Mouse (Mus musculus) MEL (cell line): ENCODE results near the gene Prkcb. TPM values are rescaled to one million over a fixed set of nuclear protein-coding genes. Genes with fewer than 3 reads are reported as not detected.

Experiments used
- DNase-seq: peaks from one replicate; pipeline ENCODE4 v3.0.0; 2011; ENCODE audit warnings: low read depth, low spot score
- H3K27ac ChIP-seq: 2 replicates; pipeline ENCODE4 v1.5.1; 2012; ENCODE audit warnings: low read depth, mild to moderate bottlenecking, control low read depth, low read length, moderate library complexity; ENCODE audit not compliant: control insufficient read depth
- H3K27me3 ChIP-seq, 2 experiments: fragments of 150-350 bp in 1 of 2; sonication (generic) in 1 of 2; 2 replicates each; pipeline ENCODE4 v1.6.1; 2012; ENCODE audit warnings: low read length in 2 of 2, mild to moderate bottlenecking in 2 of 2, improper control_type of control experiment in 1 of 2, moderate library complexity in 1 of 2; ENCODE audit not compliant: insufficient read depth in 2 of 2, control insufficient read depth in 1 of 2
- H3K36me3 ChIP-seq, 2 experiments: 2 replicates each; pipeline ENCODE4 v1.6.1; 2012 to 2014; ENCODE audit warnings: low read length in 2 of 2, improper control_type of control experiment in 1 of 2, inconsistent platforms in 1 of 2, mild to moderate bottlenecking in 1 of 2; ENCODE audit not compliant: insufficient read depth in 2 of 2, control insufficient read depth in 1 of 2
- H3K4me1 ChIP-seq, 2 experiments: fragments of 150-350 bp in 1 of 2; sonication (generic) in 1 of 2; 2 replicates each; pipeline ENCODE4 v1.6.1; 2012; ENCODE audit warnings: low read length in 2 of 2, improper control_type of control experiment in 1 of 2, mild to moderate bottlenecking in 1 of 2; ENCODE audit not compliant: insufficient read depth in 2 of 2, control insufficient read depth in 1 of 2
- H3K4me3 ChIP-seq, 2 experiments: fragments of 150-350 bp in 1 of 2; sonication (generic) in 1 of 2; 2 replicates each; pipeline ENCODE4 v1.5.1; 2012; ENCODE audit warnings: low read depth in 2 of 2, low read length in 2 of 2, mild to moderate bottlenecking in 2 of 2, moderate library complexity in 2 of 2, control low read depth in 1 of 2, improper control_type of control experiment in 1 of 2; ENCODE audit not compliant: control insufficient read depth in 1 of 2, insufficient read depth in 1 of 2
- H3K79me2 ChIP-seq: 2 replicates; pipeline ENCODE4 v1.6.1; 2012; ENCODE audit warnings: mild to moderate bottlenecking, low read length, moderate library complexity; ENCODE audit not compliant: control insufficient read depth, poor library complexity, insufficient read depth
- H3K9ac ChIP-seq: 2 replicates; pipeline ENCODE4 v1.6.1; 2012; ENCODE audit warnings: low read depth, mild to moderate bottlenecking, control low read depth, low read length, moderate library complexity; ENCODE audit not compliant: control insufficient read depth, poor library complexity, severe bottlenecking
- H3K9me3 ChIP-seq: fragments of 150-350 bp; sonication (generic); replicated peaks from 2 replicates; pipeline ENCODE4 v1.6.1; 2012; ENCODE audit warnings: mild to moderate bottlenecking, low read length, improper control_type of control experiment, moderate library complexity; ENCODE audit not compliant: insufficient read depth
- BHLHE40 ChIP-seq: IDR thresholded peaks from 2 replicates; pipeline ENCODE4 v1.6.1; 2012; ENCODE audit warnings: low read depth, mild to moderate bottlenecking, inconsistent platforms, low read length, improper control_type of control experiment, borderline replicate concordance
- CHD1 ChIP-seq: IDR thresholded peaks from 2 replicates; pipeline ENCODE4 v1.6.1; 2012; ENCODE audit warnings: low read depth, mild to moderate bottlenecking, inconsistent platforms, low read length, improper control_type of control experiment
- CTCF ChIP-seq, 3 experiments: IDR thresholded peaks in 2 of 3; conservative IDR thresholded peaks in 1 of 3; 2 replicates each; pipeline ENCODE4 v1.5.1; 2011 to 2012; ENCODE audit warnings: low read length in 3 of 3, low read depth in 2 of 3, mild to moderate bottlenecking in 2 of 3, improper control_type of control experiment in 1 of 3, inconsistent platforms in 1 of 3, mixed read lengths in 1 of 3, moderate library complexity in 1 of 3; ENCODE audit not compliant: control insufficient read depth in 1 of 3, insufficient read depth in 1 of 3, poor library complexity in 1 of 3, severe bottlenecking in 1 of 3
- EP300 ChIP-seq, 2 experiments: IDR thresholded peaks; 2 replicates each; pipeline ENCODE4 v1.6.1; 2011; ENCODE audit warnings: improper control_type of control experiment in 2 of 2, low read length in 2 of 2, low read depth in 1 of 2, mild to moderate bottlenecking in 1 of 2
- GABPA ChIP-seq: IDR thresholded peaks from 2 replicates; pipeline ENCODE4 v1.6.1; 2012; ENCODE audit warnings: low read depth, mild to moderate bottlenecking, inconsistent platforms, low read length, improper control_type of control experiment, moderate library complexity
- KAT2A ChIP-seq: conservative IDR thresholded peaks from 2 replicates; pipeline ENCODE4 v1.6.1; 2012; ENCODE audit warnings: low read depth, low read length, improper control_type of control experiment, inconsistent platforms
- MAFK ChIP-seq: IDR thresholded peaks from 2 replicates; pipeline ENCODE4 v1.6.1; 2011; ENCODE audit warnings: low read depth, mild to moderate bottlenecking, low read length, improper control_type of control experiment, borderline replicate concordance
- MAX ChIP-seq: IDR thresholded peaks from 2 replicates; pipeline ENCODE4 v1.6.1; 2011; ENCODE audit warnings: low read length, improper control_type of control experiment
- MAZ ChIP-seq: IDR thresholded peaks from 2 replicates; pipeline ENCODE4 v1.6.1; 2012; ENCODE audit warnings: low read depth, mild to moderate bottlenecking, inconsistent platforms, low read length, improper control_type of control experiment
- MYB ChIP-seq: IDR thresholded peaks from 2 replicates; pipeline ENCODE4 v1.6.1; 2011; ENCODE audit warnings: mild to moderate bottlenecking, low read depth, low read length, improper control_type of control experiment
- NELFE ChIP-seq: IDR thresholded peaks from 2 replicates; pipeline ENCODE4 v1.6.1; 2011; ENCODE audit warnings: low read depth, low read length, improper control_type of control experiment
- POLR2AphosphoS5 ChIP-seq: IDR thresholded peaks from 2 replicates; pipeline ENCODE4 v1.6.1; 2012; ENCODE audit warnings: low read depth, borderline replicate concordance, mild to moderate bottlenecking, inconsistent platforms, low read length, moderate library complexity, mixed read lengths
- RAD21 ChIP-seq: IDR thresholded peaks from 2 replicates; pipeline ENCODE4 v1.6.1; 2011; ENCODE audit warnings: mild to moderate bottlenecking, low read depth, low read length, improper control_type of control experiment
- SMC3 ChIP-seq: IDR thresholded peaks from 2 replicates; pipeline ENCODE4 v1.6.1; 2011; ENCODE audit warnings: low read depth, low read length, improper control_type of control experiment
- TAL1 ChIP-seq: IDR thresholded peaks from 2 replicates; pipeline ENCODE4 v1.6.1; 2012; ENCODE audit warnings: mild to moderate bottlenecking, inconsistent platforms, low read length, moderate library complexity, mixed read lengths
- TBP ChIP-seq: IDR thresholded peaks from 2 replicates; pipeline ENCODE4 v1.8.0; 2011; ENCODE audit warnings: low read depth, low read length, improper control_type of control experiment
- TCF12 ChIP-seq: IDR thresholded peaks from 2 replicates; pipeline ENCODE4 v1.6.1; 2014; ENCODE audit warnings: low read depth, mild to moderate bottlenecking, inconsistent platforms, low read length, improper control_type of control experiment, moderate library complexity
- UBTF ChIP-seq: IDR thresholded peaks from 2 replicates; pipeline ENCODE4 v1.6.1; 2012; ENCODE audit warnings: low read depth, mild to moderate bottlenecking, inconsistent platforms, low read length, improper control_type of control experiment, moderate library complexity, borderline replicate concordance; ENCODE audit not compliant: insufficient read depth
- USF2 ChIP-seq, 2 experiments: IDR thresholded peaks; 2 replicates each; pipeline ENCODE4 v1.6.1; 2011 to 2012; ENCODE audit warnings: improper control_type of control experiment in 2 of 2, low read length in 2 of 2, borderline replicate concordance in 1 of 2, inconsistent platforms in 1 of 2, low read depth in 1 of 2, mild to moderate bottlenecking in 1 of 2; ENCODE audit not compliant: insufficient read depth in 1 of 2
- ZC3H11A ChIP-seq: IDR thresholded peaks from 2 replicates; pipeline ENCODE4 v1.6.1; 2012; ENCODE audit warnings: low read depth, mild to moderate bottlenecking, inconsistent platforms, low read length, improper control_type of control experiment
- ZKSCAN1 ChIP-seq: IDR thresholded peaks from 2 replicates; pipeline ENCODE4 v1.6.1; 2012; ENCODE audit warnings: low read depth, mild to moderate bottlenecking, inconsistent platforms, low read length, improper control_type of control experiment, moderate library complexity
- polyA plus RNA-seq, 2 experiments: library from polyadenylated mRNA; stranded (reverse) in 1 of 2; unstranded in 1 of 2; fragments of >175 nt in 1 of 2; fragments of >200 nt in 1 of 2; gene quantifications; 2 replicates each; pipeline versions ENCODE4 v1.2.1 to v1.2.4; 2012; ENCODE audit warnings: low replicate concordance in 2 of 2, low read depth in 1 of 2; ENCODE audit not compliant: insufficient read length in 2 of 2, insufficient read depth in 1 of 2, missing spikeins in 1 of 2
- total RNA-seq: library from RNA; depleted of rRNA; stranded (reverse); fragments of 300-350 nt; gene quantifications from 2 replicates; pipeline ENCODE4 v1.2.3, GENCODE M21; 2012

Prkcb gene
- total and polyA plus RNA-seq, 3 experiments = not detected

DNA sequence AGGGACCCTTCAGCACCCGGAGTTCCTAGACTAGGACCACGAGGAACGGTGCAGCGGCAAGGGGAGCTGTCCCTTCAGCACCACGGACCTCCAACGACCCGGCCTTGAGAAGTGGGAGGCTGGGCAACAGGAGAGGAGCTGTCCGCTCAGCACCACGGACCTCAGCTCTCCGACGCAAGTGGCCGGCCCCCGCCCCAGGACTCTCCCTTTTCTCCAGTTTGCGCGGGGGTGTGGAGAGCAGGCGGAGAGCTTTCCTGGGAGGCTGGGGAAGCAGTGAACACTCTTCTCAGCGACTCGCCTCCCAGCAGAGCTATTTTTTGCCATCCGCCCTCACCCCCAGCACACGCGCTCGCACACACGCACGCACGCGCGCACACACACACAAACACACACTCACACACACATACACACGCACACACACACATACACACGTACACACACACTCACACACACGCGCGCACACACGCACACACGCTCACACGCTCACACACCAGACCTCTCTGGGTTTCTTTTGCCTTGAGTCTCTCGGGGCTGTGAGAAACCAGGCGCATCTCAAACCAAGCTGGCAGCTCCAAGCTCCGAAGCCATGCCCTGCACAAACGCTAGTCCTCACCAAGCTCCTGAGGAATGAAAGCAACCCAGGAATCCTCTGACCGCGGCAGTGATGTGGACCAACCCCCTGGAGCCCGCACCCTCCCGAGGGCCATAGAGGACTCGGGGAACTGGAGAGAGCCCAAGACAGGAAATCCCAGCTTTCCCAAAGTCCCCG, 382.5 kb downstream of the Prkcb start:
- H3K27me3 ChIP-seq = no peaks in the 10 kb centered on the region; a peak in 1 of 4 replicates
- no peaks in the 10 kb centered on the region for H3K4me1 ChIP-seq
- no peaks in the 10 kb centered on the region for H3K9me3 ChIP-seq
- TF ChIP-seq CHD1 (no peak), RAD21 (no peak), TBP (no peak), TAL1 (no peak), MAFK (no peak), EP300 (IDR thresholded peaks at IDR 0.05; ENCODE audit: low read depth in 1 of 2, low read length in 2 of 2) (no peak), UBTF (no peak), ZC3H11A (no peak), ZKSCAN1 (no peak), MAZ (no peak), BHLHE40 (no peak), TCF12 (no peak), SMC3 (no peak), KAT2A (no peak), MAX (no peak), POLR2AphosphoS5 (no peak), NELFE (no peak)
- no peak overlapping the region for H3K4me3 ChIP-seq
- H3K36me3 ChIP-seq = no peaks in the 10 kb centered on the region
- DNase-seq = peak; percentile 59
- H3K79me2 ChIP-seq = no peaks in the 10 kb centered on the region
- no peak overlapping the region for H3K9ac ChIP-seq
- no peak overlapping the region for H3K27ac ChIP-seq

DNA sequence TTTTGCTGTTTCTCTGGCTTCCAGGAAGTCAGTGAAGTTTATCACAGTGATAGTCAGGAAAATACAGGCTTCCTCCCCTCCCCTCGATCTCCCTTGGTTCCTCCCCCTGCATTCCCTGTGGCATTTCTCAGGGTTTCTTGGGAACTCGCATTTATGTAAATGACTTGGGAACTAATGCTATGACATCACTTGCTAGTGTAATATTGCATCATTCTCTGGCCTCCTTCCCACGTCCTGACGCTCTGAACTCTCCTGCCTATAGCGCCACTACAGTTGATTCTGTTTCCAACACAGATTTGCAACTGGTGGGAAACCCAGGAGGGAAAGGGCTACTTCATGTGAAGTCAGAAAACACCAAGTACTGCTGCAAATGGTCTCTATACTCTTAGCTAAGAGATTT, 384.4 kb downstream of the Prkcb start:
- H3K27me3 ChIP-seq = no peaks in the 10 kb centered on the region; a peak in 1 of 4 replicates
- H3K36me3 ChIP-seq = no peaks in the 10 kb centered on the region
- H3K4me3 ChIP-seq = no peak overlapping the region
- no peaks in the 10 kb centered on the region for H3K9me3 ChIP-seq
- H3K79me2 ChIP-seq = no peaks in the 10 kb centered on the region
- no peak overlapping the region for H3K27ac ChIP-seq
- no peak overlapping the region for H3K9ac ChIP-seq
- H3K4me1 ChIP-seq = no peaks in the 10 kb centered on the region
- DNase-seq = no peak
- TF ChIP-seq MYB = no peak
- TF ChIP-seq MAZ = no peak
- TF ChIP-seq EP300 (IDR thresholded peaks at IDR 0.05; ENCODE audit: low read depth in 1 of 2, low read length in 2 of 2) = no peak
- no peak for TF ChIP-seq POLR2AphosphoS5
- TF ChIP-seq TBP = no peak
- TF ChIP-seq USF2 (IDR thresholded peaks at IDR 0.05; ENCODE audit: borderline replicate concordance in 1 of 2, insufficient read depth in 1 of 2, low read depth in 1 of 2, low read length in 2 of 2) = no peak
- TF ChIP-seq KAT2A = no peak
- no peak for TF ChIP-seq GABPA
- no peak for TF ChIP-seq CTCF (IDR thresholded peaks at IDR 0.05 in 2 of 3, conservative IDR thresholded peaks at IDR 0.05 in 1 of 3; ENCODE audit: control insufficient read depth in 1 of 3, insufficient read depth in 1 of 3, low read depth in 2 of 3, low read length in 3 of 3, poor library complexity in 1 of 3, severe bottlenecking in 1 of 3)
- TF ChIP-seq, all 39 proteins: peak for 0
